Mouse (Mus musculus): ENCODE measurements around the gene Nos1. TPM values are rescaled to one million over a fixed set of nuclear protein-coding genes. Genes with fewer than 3 reads are reported as not detected.
A peak's percentile ranks its signal among the peaks of the same experiment; 100 is the strongest.

Nos1 gene
- polyA plus RNA-seq, 1 experiment from 2014 or later: 1.6 TPM

- Histone ChIP-seq H3K9ac (no peak overlapping the region), H3K4me3 (no peak overlapping the region), H3K36me3 (no peaks in the 10 kb centered on the region), H3K27ac (no peak overlapping the region), H3K27me3 (peaks cover 16% of the 10 kb centered on the region), H3K4me2 (no peak overlapping the region), H3K4me1 (replicated peaks) (no peaks in the 10 kb centered on the region), H3K9me3 (no peaks in the 10 kb centered on the region)
- WGBS: 79% methylated on average over 8 of the region's 8 CpGs
- no peak for ATAC-seq (ENCODE audit: low FRiP score)
Measured at GRCm38 (mm10) chr5:117939402-117939801, 158.6 kb downstream of the Nos1 start.

- Histone ChIP-seq H3K27me3 (peaks cover 6% of the 10 kb centered on the region; the same call in 1 of the 2 replicates), H3K9ac (no peak overlapping the region), H3K36me3 (no peaks in the 10 kb centered on the region), H3K4me1 (replicated peaks) (no peaks in the 10 kb centered on the region), H3K27ac (no peak overlapping the region), H3K4me3 (no peak overlapping the region), H3K9me3 (no peaks in the 10 kb centered on the region), H3K4me2 (no peak overlapping the region)
- no peak for ATAC-seq (ENCODE audit: low FRiP score)
- 72% methylated on average over 3 of the region's 3 CpGs for WGBS
Measured at GRCm38 (mm10) chr5:117941552-117941951, 160.7 kb downstream of the Nos1 start.

- Histone ChIP-seq H3K4me1 (replicated peaks) (no peaks in the 10 kb centered on the region), H3K36me3 (no peaks in the 10 kb centered on the region), H3K27ac (no peak overlapping the region), H3K27me3 (peaks cover 12% of the 10 kb centered on the region), H3K9ac (no peak overlapping the region), H3K4me3 (no peak overlapping the region), H3K4me2 (no peak overlapping the region), H3K9me3 (no peaks in the 10 kb centered on the region)
- 29% methylated on average over 4 of the region's 4 CpGs for WGBS
- no peak for ATAC-seq (ENCODE audit: low FRiP score)
Measured at GRCm38 (mm10) chr5:117946605-117947004, 165.8 kb downstream of the Nos1 start.

GRCm38 (mm10) chr5:117949393-117949792, 168.6 kb downstream of the Nos1 start:
- 60% methylated on average over 10 of the region's 10 CpGs for WGBS
- Histone ChIP-seq H3K9me3 (no peaks in the 10 kb centered on the region), H3K4me1 (replicated peaks) (no peaks in the 10 kb centered on the region), H3K27me3 (peaks cover 6% of the 10 kb centered on the region), H3K4me2 (no peak overlapping the region), H3K36me3 (no peaks in the 10 kb centered on the region), H3K9ac (no peak overlapping the region), H3K4me3 (no peak overlapping the region), H3K27ac (no peak overlapping the region)
- no peak for ATAC-seq (ENCODE audit: low FRiP score)

- no peak overlapping the region for H3K4me3 ChIP-seq
- no peak overlapping the region for H3K27ac ChIP-seq
- no peak overlapping the region for H3K4me2 ChIP-seq
- H3K9ac ChIP-seq: no peak overlapping the region
- no peaks in the 10 kb centered on the region for H3K36me3 ChIP-seq
- no peak for ATAC-seq (ENCODE audit: low FRiP score)
- H3K4me1 ChIP-seq (replicated peaks): no peaks in the 10 kb centered on the region
- H3K9me3 ChIP-seq: no peaks in the 10 kb centered on the region
- 0 out of 2 replicates have a peak, but pooled peaks cover 3% of the 10 kb centered on the region for H3K27me3 ChIP-seq
- 91% methylated on average over 12 of the region's 12 CpGs for WGBS
Measured at GRCm38 (mm10) chr5:117953893-117954292, 173.1 kb downstream of the Nos1 start.

GRCm38 (mm10) chr5:117954429-117954828, 173.6 kb downstream of the Nos1 start:
- Histone ChIP-seq H3K9me3 (no peaks in the 10 kb centered on the region), H3K36me3 (no peaks in the 10 kb centered on the region), H3K27ac (no peak overlapping the region), H3K27me3 (0 out of 2 replicates have a peak, but pooled peaks cover 3% of the 10 kb centered on the region), H3K9ac (no peak overlapping the region), H3K4me3 (no peak overlapping the region), H3K4me2 (no peak overlapping the region), H3K4me1 (replicated peaks) (no peaks in the 10 kb centered on the region)
- no peak for ATAC-seq (ENCODE audit: low FRiP score)
- 67% methylated on average over 1 of the region's 1 CpGs for WGBS

- Histone ChIP-seq H3K4me1 (replicated peaks) (no peaks in the 10 kb centered on the region), H3K36me3 (no peaks in the 10 kb centered on the region), H3K27me3 (0 out of 2 replicates have a peak, but pooled peaks cover 3% of the 10 kb centered on the region), H3K27ac (no peak overlapping the region), H3K4me2 (no peak overlapping the region), H3K9me3 (no peaks in the 10 kb centered on the region), H3K9ac (no peak overlapping the region), H3K4me3 (no peak overlapping the region)
- ATAC-seq (ENCODE audit: low FRiP score): no peak
- WGBS: 40% methylated on average over 10 of the region's 10 CpGs
Measured at GRCm38 (mm10) chr5:117955675-117956420, 175.0 kb downstream of the Nos1 start.

- Histone ChIP-seq H3K27ac (no peak overlapping the region), H3K9ac (no peak overlapping the region), H3K4me1 (replicated peaks) (no peaks in the 10 kb centered on the region), H3K4me3 (no peak overlapping the region), H3K9me3 (no peaks in the 10 kb centered on the region), H3K36me3 (no peaks in the 10 kb centered on the region), H3K4me2 (no peak overlapping the region), H3K27me3 (0 out of 2 replicates have a peak, but pooled peaks cover 8% of the 10 kb centered on the region)
- 49% methylated on average over 9 of the region's 9 CpGs for WGBS
- no peak for ATAC-seq (ENCODE audit: low FRiP score)
Measured at GRCm38 (mm10) chr5:117964750-117965149, 183.9 kb downstream of the Nos1 start.

- Histone ChIP-seq H3K36me3 (no peaks in the 10 kb centered on the region), H3K9ac (no peak overlapping the region), H3K9me3 (no peaks in the 10 kb centered on the region), H3K27ac (no peak overlapping the region), H3K4me2 (no peak overlapping the region), H3K4me1 (replicated peaks) (no peaks in the 10 kb centered on the region), H3K27me3 (0 out of 2 replicates have a peak, but pooled peaks cover 8% of the 10 kb centered on the region), H3K4me3 (no peak overlapping the region)
- no peak for ATAC-seq (ENCODE audit: low FRiP score)
- WGBS: 61% methylated on average over 9 of the region's 9 CpGs
Measured at GRCm38 (mm10) chr5:117966956-117967355, 186.1 kb downstream of the Nos1 start.

GRCm38 (mm10) chr5:117967659-117968069, 186.8 kb downstream of the Nos1 start:
- 70% methylated on average over 4 of the region's 4 CpGs for whole genome bisulfite sequencing
- H3K36me3 ChIP-seq: no peaks in the 10 kb centered on the region
- no peak overlapping the region for H3K27ac ChIP-seq
- H3K9ac ChIP-seq: no peak overlapping the region
- 0 out of 2 replicates have a peak, but pooled peaks cover 8% of the 10 kb centered on the region for H3K27me3 ChIP-seq
- H3K4me2 ChIP-seq: no peak overlapping the region
- no peaks in the 10 kb centered on the region for H3K9me3 ChIP-seq
- no peak for ATAC-seq (ENCODE audit: low FRiP score)
- no peaks in the 10 kb centered on the region for H3K4me1 ChIP-seq (replicated peaks)
- H3K4me3 ChIP-seq: no peak overlapping the region

GRCm38 (mm10) chr5:117969681-117970427, 189.0 kb downstream of the Nos1 start:
- H3K9ac ChIP-seq: no peak overlapping the region
- no peak overlapping the region for H3K4me2 ChIP-seq
- H3K4me3 ChIP-seq: no peak overlapping the region
- no peaks in the 10 kb centered on the region for H3K36me3 ChIP-seq
- no peaks in the 10 kb centered on the region for H3K4me1 ChIP-seq (replicated peaks)
- no peaks in the 10 kb centered on the region for H3K9me3 ChIP-seq
- no peak for ATAC-seq (ENCODE audit: low FRiP score)
- no peak overlapping the region for H3K27ac ChIP-seq
- WGBS: 91% methylated on average over 10 of the region's 10 CpGs
- H3K27me3 ChIP-seq: no peaks in the 10 kb centered on the region

GRCm38 (mm10) chr5:117976263-117976656, 195.4 kb downstream of the Nos1 start:
- ATAC-seq (ENCODE audit: low FRiP score): 0 out of 2 replicates have a peak, but pooled peaks have one; percentile 19
- Histone ChIP-seq H3K4me2 (peak overlapping the region; percentile 71), H3K27me3 (no peaks in the 10 kb centered on the region), H3K4me1 (replicated peaks) (peaks cover 35% of the 10 kb centered on the region), H3K9ac (peak overlapping the region; percentile 99), H3K36me3 (peaks cover 19% of the 10 kb centered on the region), H3K27ac (peak overlapping the region; percentile 94), H3K9me3 (no peaks in the 10 kb centered on the region), H3K4me3 (peak overlapping the region; percentile 99)
- WGBS: 22% methylated on average over 19 of the region's 19 CpGs

Data from hindbrain, embryonic 13.5 days (tissue).